ENCODE assay signal across 8 mouse cellular contexts in the genomic region with DNA sequence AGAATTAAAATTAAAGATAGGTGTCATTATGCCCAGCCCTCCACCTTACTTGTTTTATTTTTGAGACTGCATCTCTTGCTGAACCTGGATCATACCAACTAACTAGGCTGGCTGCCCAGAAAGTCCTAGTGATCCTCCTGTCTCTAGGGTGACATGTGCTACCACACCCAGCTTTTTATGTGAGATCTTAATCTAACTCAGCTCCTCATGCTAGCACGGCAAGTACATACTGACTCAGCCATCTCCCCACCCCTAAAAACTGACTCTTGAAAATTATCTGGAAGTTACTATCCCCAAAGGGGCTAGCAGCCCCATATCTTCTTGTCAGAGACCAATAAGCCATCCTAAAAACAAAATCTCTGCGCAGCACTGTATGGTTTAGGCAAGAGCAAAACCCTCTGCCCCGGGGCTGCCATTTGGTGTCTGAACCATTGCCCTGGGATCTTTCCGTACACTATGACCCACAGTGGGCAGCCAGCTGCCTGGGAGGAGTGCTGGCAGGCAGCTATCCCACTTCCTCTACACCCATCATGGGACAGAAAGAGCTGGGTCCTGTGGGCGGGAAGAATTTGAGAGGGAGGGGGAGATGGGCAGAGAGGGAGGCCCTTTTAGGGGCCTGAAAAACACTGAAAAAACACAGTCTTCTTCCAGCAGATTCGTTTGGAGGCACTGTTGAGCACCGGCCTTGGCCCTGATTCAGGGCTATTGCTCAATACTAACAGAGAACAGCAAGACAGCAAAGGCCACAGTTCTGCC. TPM values are rescaled to one million over a fixed set of nuclear protein-coding genes. Genes with fewer than 3 reads are reported as not detected.
DNase-seq lines count a peak whose midpoint lies in the region; ATAC-seq and TF ChIP-seq lines count a peak whose summit lies in the region.

No protein-coding gene starts in this region.

- peaks cover 50% of the 10 kb centered on the region for H3K4me1 ChIP-seq in bone marrow macrophage, adult 2 months (ENCODE audit: control insufficient read depth, insufficient read depth, low read length)
- H3K4me1 ChIP-seq in forebrain, embryonic 11.5 days (replicated peaks; ENCODE audit: control insufficient read depth, insufficient read depth, low read length), result peaks cover 3% of the 10 kb centered on the region; the same call in 1 of the 2 replicates
- H3K4me1 ChIP-seq in heart, embryonic 16.5 days (ENCODE audit: control insufficient read depth, insufficient read depth, low read length), result peaks cover 15% of the 10 kb centered on the region
- H3K4me1 ChIP-seq in liver, embryonic 12.5 days, result peaks cover 54% of the 10 kb centered on the region

- peak; percentile 15 for DNase-seq in CD4-positive helper T cell, adult 2 months (ENCODE audit: low read depth, low spot score)
- no peak for DNase-seq in forebrain, embryonic 11.5 days (ENCODE audit: low spot score)
- DNase-seq in kidney, postnatal 25 days, result peak; percentile 85 to 87
- DNase-seq in neural tube, embryonic 10.5 days (ENCODE audit: extremely low spot score, low spot score), result peak; percentile 35
- DNase-seq in urinary bladder, postnatal 25 days (ENCODE audit: low spot score), result peak; percentile 74

- H3K9ac ChIP-seq in forebrain, embryonic 11.5 days (ENCODE audit: low read length), result 0 out of 2 replicates have a peak overlapping the region, but pooled peaks have one; percentile 16
- peak overlapping the region; percentile 10 for H3K9ac ChIP-seq in heart, embryonic 16.5 days (ENCODE audit: low read length)
- peak overlapping the region; percentile 44 for H3K9ac ChIP-seq in liver, embryonic 12.5 days

- WGBS in forebrain, embryonic 11.5 days, result 53% methylated on average over 7 of the region's 7 CpGs
- 24% methylated on average over 7 of the region's 7 CpGs for WGBS in heart, embryonic 16.5 days
- 17% methylated on average over 7 of the region's 7 CpGs for WGBS in liver, embryonic 12.5 days (ENCODE audit: insufficient replicate concordance)

- H3K27ac ChIP-seq in bone marrow macrophage, adult 2 months (ENCODE audit: insufficient read depth, low read depth, low read length), result peak overlapping the region; percentile 99
- H3K27ac ChIP-seq in forebrain, embryonic 11.5 days (ENCODE audit: low read depth, low read length), result no peak overlapping the region
- H3K27ac ChIP-seq in heart, embryonic 16.5 days (ENCODE audit: low read length), result peak overlapping the region; percentile 79
- peak overlapping the region; percentile 80 for H3K27ac ChIP-seq in liver, embryonic 12.5 days

- no peak overlapping the region for H3K4me2 ChIP-seq in forebrain, embryonic 11.5 days (ENCODE audit: low read depth, low read length, severe bottlenecking)
- H3K4me2 ChIP-seq in heart, embryonic 16.5 days (ENCODE audit: low read depth, low read length), result peak overlapping the region; percentile 3; the same call in 1 of the 2 replicates
- H3K4me2 ChIP-seq in liver, embryonic 12.5 days, result peak overlapping the region; percentile 39

- H3K27me3 ChIP-seq in forebrain, embryonic 11.5 days (ENCODE audit: control insufficient read depth, insufficient read depth, low read length), result no peaks in the 10 kb centered on the region
- no peaks in the 10 kb centered on the region for H3K27me3 ChIP-seq in heart, embryonic 16.5 days (ENCODE audit: control insufficient read depth, insufficient read depth, low read length)
- no peaks in the 10 kb centered on the region for H3K27me3 ChIP-seq in liver, embryonic 12.5 days (replicated peaks)

- no peak for TF ChIP-seq CTCF in bone marrow macrophage, adult 2 months (IDR thresholded peaks at IDR 0.05; ENCODE audit: low read depth, low read length)

- H3K4me3 ChIP-seq in bone marrow macrophage, adult 2 months (ENCODE audit: insufficient read depth, low read length), result peak overlapping the region; percentile 63
- no peak overlapping the region for H3K4me3 ChIP-seq in forebrain, embryonic 11.5 days (ENCODE audit: low read depth, low read length)
- H3K4me3 ChIP-seq in heart, embryonic 16.5 days (ENCODE audit: low read length), result no peak overlapping the region
- H3K4me3 ChIP-seq in liver, embryonic 12.5 days, result no peak overlapping the region

- no peaks in the 10 kb centered on the region for H3K9me3 ChIP-seq in forebrain, embryonic 11.5 days (ENCODE audit: control insufficient read depth, low read length)
- peaks cover 8% of the 10 kb centered on the region for H3K9me3 ChIP-seq in heart, embryonic 16.5 days (replicated peaks; ENCODE audit: control insufficient read depth, low read length)
- no peaks in the 10 kb centered on the region for H3K9me3 ChIP-seq in liver, embryonic 12.5 days (replicated peaks)

- H3K36me3 ChIP-seq in forebrain, embryonic 11.5 days (ENCODE audit: control insufficient read depth, insufficient read depth, low read length), result no peaks in the 10 kb centered on the region
- H3K36me3 ChIP-seq in heart, embryonic 16.5 days (ENCODE audit: control insufficient read depth, insufficient read depth), result no peaks in the 10 kb centered on the region
- no peaks in the 10 kb centered on the region for H3K36me3 ChIP-seq in liver, embryonic 12.5 days

- no peak for ATAC-seq in forebrain, embryonic 11.5 days (replicated peaks; ENCODE audit: low FRiP score)
- ATAC-seq in heart, embryonic 16.5 days (replicated peaks; ENCODE audit: extremely low read depth, insufficient read depth, low FRiP score), result peak; percentile 87
- peak; percentile 59 for ATAC-seq in liver, embryonic 12.5 days

- TF ChIP-seq POLR2A in bone marrow macrophage, adult 2 months (IDR thresholded peaks at IDR 0.05; ENCODE audit: borderline replicate concordance, low read depth, low read length), result no peak

RNA-seq across cellular contexts. Expression of a gene that starts 26.2 kb away (rescaled TPM):
- 20,335 and 20,363 TPM in 2 replicates for polyA plus RNA-seq in bone marrow macrophage, adult 2 months (2012; ENCODE audit: insufficient read depth, insufficient read length, missing spikeins)
- polyA plus RNA-seq in forebrain, embryonic 11.5 days (2014; fragmentation: Nextera tagmentation; extraction: Ambion mirVana), result 1,254 and 1,333 TPM in 2 replicates
- polyA plus RNA-seq in heart, embryonic 16.5 days (2015; fragmentation: Nextera tagmentation; extraction: Ambion mirVana), result 1,934 and 2,252 TPM in 2 replicates
- 5,199 and 5,262 TPM in 2 replicates for polyA plus RNA-seq in liver, embryonic 12.5 days (2016; fragmentation: Nextera tagmentation; extraction: Ambion mirVana)

RNA-seq across cellular contexts. Expression of a gene that starts 47.2 kb away (rescaled TPM):
- polyA plus RNA-seq in bone marrow macrophage, adult 2 months (2012; ENCODE audit: insufficient read depth, insufficient read length, missing spikeins), result 0.44 and 2.3 TPM in 2 replicates
- 0.92 and 1.5 TPM in 2 replicates for polyA plus RNA-seq in forebrain, embryonic 11.5 days (2014; fragmentation: Nextera tagmentation; extraction: Ambion mirVana)
- 0.28 and 0.30 TPM in 2 replicates for polyA plus RNA-seq in heart, embryonic 16.5 days (2015; fragmentation: Nextera tagmentation; extraction: Ambion mirVana)
- 0.17 and 0.32 TPM in 2 replicates for polyA plus RNA-seq in liver, embryonic 12.5 days (2016; fragmentation: Nextera tagmentation; extraction: Ambion mirVana)

RNA-seq across cellular contexts. Expression of a gene that starts 47.2 kb away (rescaled TPM):
- 156 and 178 TPM in 2 replicates for polyA plus RNA-seq in bone marrow macrophage, adult 2 months (2012; ENCODE audit: insufficient read depth, insufficient read length, missing spikeins)
- 34.5 and 35.1 TPM in 2 replicates for polyA plus RNA-seq in forebrain, embryonic 11.5 days (2014; fragmentation: Nextera tagmentation; extraction: Ambion mirVana)
- polyA plus RNA-seq in heart, embryonic 16.5 days (2015; fragmentation: Nextera tagmentation; extraction: Ambion mirVana), result 22.1 and 24.0 TPM in 2 replicates
- 189 and 191 TPM in 2 replicates for polyA plus RNA-seq in liver, embryonic 12.5 days (2016; fragmentation: Nextera tagmentation; extraction: Ambion mirVana)

RNA-seq across cellular contexts. Expression of a gene that starts 54.9 kb away (rescaled TPM):
- 146 and 159 TPM in 2 replicates for polyA plus RNA-seq in bone marrow macrophage, adult 2 months (2012; ENCODE audit: insufficient read depth, insufficient read length, missing spikeins)
- polyA plus RNA-seq in forebrain, embryonic 11.5 days (2014; fragmentation: Nextera tagmentation; extraction: Ambion mirVana), result 128 and 133 TPM in 2 replicates
- 67.3 and 72.1 TPM in 2 replicates for polyA plus RNA-seq in heart, embryonic 16.5 days (2015; fragmentation: Nextera tagmentation; extraction: Ambion mirVana)
- 157 and 159 TPM in 2 replicates for polyA plus RNA-seq in liver, embryonic 12.5 days (2016; fragmentation: Nextera tagmentation; extraction: Ambion mirVana)
